Mouse (Mus musculus) duodenum, adult 2 months (tissue): Measurements from ENCODE around the gene Gns. TPM values are rescaled to one million over a fixed set of nuclear protein-coding genes. Genes with fewer than 3 reads are reported as not detected.

Source experiments
- polyA plus RNA-seq: library from polyadenylated mRNA; depleted of rRNA; stranded (reverse); fragments of >200 nt; gene quantifications from 2 replicates; pipeline ENCODE4 v1.2.3, GENCODE M21; 2012; ENCODE audit warnings: low replicate concordance; rRNA removed

The Gns gene
- polyA plus RNA-seq: 160 and 172 TPM in 2 replicates

GRCm38 (mm10) chr10:121364801-121365564 is at the start of gene Gns:
Gns (plus strand) TSS chr10:121365090.

DNA sequence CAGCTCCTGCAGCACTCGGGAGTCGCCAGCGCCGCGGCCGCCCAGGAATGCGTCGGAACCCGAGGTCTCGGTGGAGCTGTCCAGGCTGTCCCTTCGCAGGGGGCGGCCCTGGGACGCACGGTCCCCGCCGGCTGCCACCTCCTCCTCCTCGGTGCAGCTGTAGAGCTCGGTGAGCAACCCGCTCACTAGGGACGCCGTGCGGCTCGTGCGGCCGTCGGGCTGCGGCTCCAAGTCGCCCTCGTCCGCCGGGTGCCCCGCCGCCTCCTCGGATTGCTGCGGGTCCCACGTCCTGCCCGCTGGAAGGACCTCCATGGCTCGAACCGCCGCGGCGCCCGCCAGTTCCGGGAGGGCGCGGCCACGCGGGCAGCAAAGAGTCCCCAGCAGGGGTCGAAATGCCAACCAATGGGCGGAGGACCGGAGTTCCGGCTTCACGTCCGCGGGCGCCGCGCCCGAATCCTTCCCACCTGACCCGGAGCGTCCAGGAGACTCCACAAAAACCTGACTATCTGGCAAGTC is 13.8 kb upstream of the Gns start, which contains the start of gene Tbc1d30:
TSS of gene Tbc1d30 (minus strand) at position 213 of the 516 bp plus-strand sequence.

Other genes starting within 250 kb of the Gns start
- 4.0 and 4.2 TPM in 2 replicates for gene Tbc1d30, start 13.8 kb upstream of the Gns start, polyA plus RNA-seq
- gene Rassf3, start 111.3 kb downstream of the Gns start, polyA plus RNA-seq: 14.0 and 19.6 TPM in 2 replicates
- gene Tbk1, start 221.7 kb downstream of the Gns start, polyA plus RNA-seq: 3.6 and 5.2 TPM in 2 replicates